Mouse (Mus musculus): ENCODE data around the gene Hba-a1. TPM values are rescaled to one million over a fixed set of nuclear protein-coding genes. Genes with fewer than 3 reads are reported as not detected.
A peak's percentile ranks its signal among the peaks of the same experiment; 100 is the strongest.

Gene Hba-a1
- total and polyA plus RNA-seq, 3 experiments = 5,353 to 37,215 (median 34,446) TPM

GRCm38 (mm10) chr11:32236712-32237410, 46.5 kb upstream of the Hba-a1 start:
- Histone ChIP-seq H3K36me3 (ENCODE audit: control insufficient read depth, insufficient read depth, low read length) (no peaks in the 10 kb centered on the region), H3K79me2 (replicated peaks; ENCODE audit: control insufficient read depth, insufficient read depth, low read length) (no peaks in the 10 kb centered on the region), H3K9ac (ENCODE audit: low read depth, low read length) (no peak overlapping the region), H3K27me3 (ENCODE audit: control insufficient read depth, insufficient read depth, low read length) (no peaks in the 10 kb centered on the region), H3K4me3 (no peak overlapping the region), H3K4me1 (ENCODE audit: control insufficient read depth, insufficient read depth, low read length) (peaks cover 6% of the 10 kb centered on the region), H3K27ac (no peak overlapping the region)
- TF ChIP-seq EP300 (IDR thresholded peaks at IDR 0.05; ENCODE audit: insufficient read depth, low read depth, low read length) (no peak), POLR2A (IDR thresholded peaks at IDR 0.05; ENCODE audit: insufficient read depth, low read depth, low read length) (no peak), CTCF (IDR thresholded peaks at IDR 0.05) (peak; percentile 82)
- peak; percentile 48 to 69 for DNase-seq
- WGBS = 50% methylated on average over 9 of the region's 9 CpGs
- intact Hi-C loops (cut with DNase I) = loop anchor here (5.0 kb wide), 1 partner anchor 50 kb away; the partner anchor contains the start of gene Hbq1b

GRCm38 (mm10) chr11:32237411-32237795, 45.9 kb upstream of the Hba-a1 start:
- no peak for DNase-seq
- TF ChIP-seq CTCF (IDR thresholded peaks at IDR 0.05) = no peak
- TF ChIP-seq EP300 (IDR thresholded peaks at IDR 0.05; ENCODE audit: insufficient read depth, low read depth, low read length) = no peak
- no peak for TF ChIP-seq POLR2A (IDR thresholded peaks at IDR 0.05; ENCODE audit: insufficient read depth, low read depth, low read length)
- no peaks in the 10 kb centered on the region for H3K36me3 ChIP-seq (ENCODE audit: control insufficient read depth, insufficient read depth, low read length)
- H3K4me1 ChIP-seq (ENCODE audit: control insufficient read depth, insufficient read depth, low read length) = peaks cover 6% of the 10 kb centered on the region
- no peaks in the 10 kb centered on the region for H3K27me3 ChIP-seq (ENCODE audit: control insufficient read depth, insufficient read depth, low read length)
- no peak overlapping the region for H3K9ac ChIP-seq (ENCODE audit: low read depth, low read length)
- intact Hi-C loops (cut with DNase I) = loop anchor here (5.0 kb wide), 1 partner anchor 50 kb away; the partner anchor contains the start of gene Hbq1b
- 84% methylated on average over 3 of the region's 3 CpGs for WGBS
- H3K4me3 ChIP-seq = no peak overlapping the region
- no peak overlapping the region for H3K27ac ChIP-seq
- no peaks in the 10 kb centered on the region for H3K79me2 ChIP-seq (replicated peaks; ENCODE audit: control insufficient read depth, insufficient read depth, low read length)

- WGBS = 52% methylated on average over 5 of the region's 5 CpGs
- TF ChIP-seq POLR2A (IDR thresholded peaks at IDR 0.05; ENCODE audit: insufficient read depth, low read depth, low read length) (no peak), EP300 (IDR thresholded peaks at IDR 0.05; ENCODE audit: insufficient read depth, low read depth, low read length) (peak; percentile 95)
- H3K36me3 ChIP-seq (ENCODE audit: control insufficient read depth, insufficient read depth, low read length) = no peaks in the 10 kb centered on the region
- intact Hi-C loops (cut with DNase I) = loop anchor here (1.0 to 5.0 kb wide), 3 partner anchors 21 to 56 kb away; partner anchors contain the start of gene Hbq1b
- no peak overlapping the region for H3K4me3 ChIP-seq
- no peak overlapping the region for H3K9ac ChIP-seq (ENCODE audit: low read depth, low read length)
- no peaks in the 10 kb centered on the region for H3K27me3 ChIP-seq (ENCODE audit: control insufficient read depth, insufficient read depth, low read length)
- DNase-seq = peak; percentile 72 to 83
- no peaks in the 10 kb centered on the region for H3K79me2 ChIP-seq (replicated peaks; ENCODE audit: control insufficient read depth, insufficient read depth, low read length)
- peaks cover 8% of the 10 kb centered on the region for H3K4me1 ChIP-seq (ENCODE audit: control insufficient read depth, insufficient read depth, low read length)
- H3K27ac ChIP-seq = no peak overlapping the region
Measured at GRCm38 (mm10) chr11:32238093-32238860, 45.0 kb upstream of the Hba-a1 start.

- Histone ChIP-seq H3K79me2 (replicated peaks; ENCODE audit: control insufficient read depth, insufficient read depth, low read length) (no peaks in the 10 kb centered on the region), H3K27ac (no peak overlapping the region), H3K27me3 (ENCODE audit: control insufficient read depth, insufficient read depth, low read length) (no peaks in the 10 kb centered on the region), H3K9ac (ENCODE audit: low read depth, low read length) (no peak overlapping the region), H3K4me1 (ENCODE audit: control insufficient read depth, insufficient read depth, low read length) (peaks cover 12% of the 10 kb centered on the region), H3K4me3 (no peak overlapping the region), H3K36me3 (ENCODE audit: control insufficient read depth, insufficient read depth, low read length) (no peaks in the 10 kb centered on the region)
- no peak for DNase-seq
- intact Hi-C loops (cut with DNase I) = no loop called here
- no peak for TF ChIP-seq POLR2A (IDR thresholded peaks at IDR 0.05; ENCODE audit: insufficient read depth, low read depth, low read length)
Measured at GRCm38 (mm10) chr11:32241391-32241790, 41.9 kb upstream of the Hba-a1 start.

- Histone ChIP-seq H3K4me1 (ENCODE audit: control insufficient read depth, insufficient read depth, low read length) (peaks cover 9% of the 10 kb centered on the region), H3K79me2 (replicated peaks; ENCODE audit: control insufficient read depth, insufficient read depth, low read length) (no peaks in the 10 kb centered on the region), H3K4me3 (no peak overlapping the region), H3K36me3 (ENCODE audit: control insufficient read depth, insufficient read depth, low read length) (no peaks in the 10 kb centered on the region), H3K9ac (ENCODE audit: low read depth, low read length) (no peak overlapping the region), H3K27me3 (ENCODE audit: control insufficient read depth, insufficient read depth, low read length) (no peaks in the 10 kb centered on the region), H3K27ac (no peak overlapping the region)
- TF ChIP-seq EP300 (IDR thresholded peaks at IDR 0.05; ENCODE audit: insufficient read depth, low read depth, low read length) (no peak), CTCF (IDR thresholded peaks at IDR 0.05) (no peak), POLR2A (IDR thresholded peaks at IDR 0.05; ENCODE audit: insufficient read depth, low read depth, low read length) (no peak)
- no peak for DNase-seq
- intact Hi-C loops (cut with DNase I) = no loop called here
- WGBS = 81% methylated on average over 3 of the region's 3 CpGs
Measured at GRCm38 (mm10) chr11:32242209-32242608, 41.1 kb upstream of the Hba-a1 start.

All from heart, adult 2 months (tissue).